Mouse (Mus musculus): ENCODE results near the gene Hist1h4h.

DNA sequence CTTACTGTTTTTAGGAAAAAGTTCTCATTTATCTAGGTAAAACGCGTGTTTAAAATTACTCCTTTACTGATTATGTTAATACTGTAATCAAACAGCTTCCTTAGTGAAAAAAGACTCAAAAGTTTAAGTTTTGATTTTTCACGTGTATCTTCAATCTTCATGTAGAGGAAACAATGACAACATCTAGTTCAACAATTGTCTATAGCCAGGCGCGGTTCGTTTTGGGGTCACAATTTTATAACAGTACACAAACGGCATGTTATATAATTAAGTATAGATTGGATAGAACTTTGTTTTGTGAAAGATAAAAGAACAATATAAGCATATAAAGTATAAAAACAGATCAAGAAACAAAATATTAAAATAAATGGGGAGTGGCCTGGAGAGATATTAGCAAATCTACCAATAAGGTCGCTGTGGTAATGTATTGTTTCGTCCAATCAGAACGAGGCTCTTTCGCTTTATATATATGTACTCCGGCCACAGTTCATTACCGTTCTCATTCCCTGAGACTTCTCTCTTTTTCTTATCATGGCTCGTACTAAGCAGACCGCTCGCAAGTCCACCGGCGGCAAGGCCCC is 44.5 kb downstream of the Hist1h4h start, which contains the start of gene Hist1h3d:
- TF ChIP-seq CTCF (IDR thresholded peaks at IDR 0.05; ENCODE audit: borderline replicate concordance, insufficient read depth, low read length) (no peak), POLR2A (IDR thresholded peaks at IDR 0.05; ENCODE audit: low read depth, low read length) (no peak; the same call in 1 of the 2 replicates)
